Mouse (Mus musculus) ES-Bruce4 (cell line): ENCODE results near the gene Platr17.

Experiments
- CTCF ChIP-seq: IDR thresholded peaks from one replicate; pipeline ENCODE4 v1.8.1; 2011; ENCODE audit warnings: low read depth, low read length
- EP300 ChIP-seq: IDR thresholded peaks from 2 replicates; pipeline ENCODE4 v1.6.1; 2011; ENCODE audit warnings: low read depth, low read length; ENCODE audit not compliant: insufficient read depth
- POLR2A ChIP-seq: IDR thresholded peaks from one replicate; pipeline ENCODE4 v1.8.1; 2011; ENCODE audit warnings: low read length; ENCODE audit not compliant: insufficient read depth

GRCm38 (mm10) chr17:33948090-33948904 lies 43.4 kb downstream of the Platr17 start:
- no peak for TF ChIP-seq POLR2A
- TF ChIP-seq EP300: no peak
- TF ChIP-seq CTCF: no peak
